Mouse (Mus musculus): ENCODE data around the gene Dgat2. TPM values are rescaled to one million over a fixed set of nuclear protein-coding genes. Genes with fewer than 3 reads are reported as not detected.

Gene Dgat2
- polyA plus RNA-seq, 1 experiment from 2014 or later = 11.2 TPM

DNA sequence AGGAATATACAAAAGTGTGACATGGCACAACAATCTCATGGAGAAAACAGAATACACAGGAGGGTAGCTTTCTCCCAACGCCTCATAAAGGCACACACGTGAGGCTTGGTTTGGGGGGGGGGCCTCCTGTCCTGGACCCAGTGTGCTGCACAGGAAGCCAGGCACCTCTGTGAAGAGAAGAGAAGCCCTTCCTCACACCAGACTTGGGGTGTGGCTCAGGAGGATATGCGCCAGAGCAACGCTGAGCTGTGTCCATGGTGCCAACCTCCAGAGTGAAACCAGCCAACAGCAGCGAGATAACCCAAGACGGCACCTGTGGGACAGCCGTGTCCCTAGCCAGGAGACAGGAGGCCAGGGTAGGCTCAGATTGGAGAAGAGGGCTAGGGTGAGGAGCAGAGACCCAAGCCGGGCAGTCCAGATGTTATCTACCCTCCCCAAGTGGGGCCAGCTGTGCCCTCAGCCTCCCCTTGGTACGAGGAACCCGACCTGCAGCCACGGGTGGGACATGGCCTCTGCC lies 28.8 kb downstream of the Dgat2 start:
- 93% methylated on average over 11 of the region's 11 CpGs for WGBS
- ATAC-seq (ENCODE audit: low FRiP score) = no peak
- no peak overlapping the region for H3K4me3 ChIP-seq (ENCODE audit: low read depth, low read length)
- no peaks in the 10 kb centered on the region for H3K36me3 ChIP-seq (ENCODE audit: control insufficient read depth, insufficient read depth, low read length)
- no peaks in the 10 kb centered on the region for H3K4me1 ChIP-seq (replicated peaks; ENCODE audit: control insufficient read depth, insufficient read depth, low read length)
- no peak for DNase-seq (ENCODE audit: low spot score)
- H3K9ac ChIP-seq (ENCODE audit: low read depth, low read length) = no peak overlapping the region
- no peak overlapping the region for H3K4me2 ChIP-seq (replicated peaks; ENCODE audit: low read depth, low read length)
- H3K9me3 ChIP-seq (ENCODE audit: control insufficient read depth, low read length) = no peaks in the 10 kb centered on the region
- H3K27me3 ChIP-seq (ENCODE audit: control insufficient read depth, insufficient read depth, low read length) = no peaks in the 10 kb centered on the region
- H3K27ac ChIP-seq (ENCODE audit: low read depth, low read length) = no peak overlapping the region

- no peaks in the 10 kb centered on the region for H3K27me3 ChIP-seq (ENCODE audit: control insufficient read depth, insufficient read depth, low read length)
- H3K4me2 ChIP-seq (replicated peaks; ENCODE audit: low read depth, low read length) = no peak overlapping the region
- H3K27ac ChIP-seq (ENCODE audit: low read depth, low read length) = no peak overlapping the region
- H3K36me3 ChIP-seq (ENCODE audit: control insufficient read depth, insufficient read depth, low read length) = no peaks in the 10 kb centered on the region
- no peak overlapping the region for H3K9ac ChIP-seq (ENCODE audit: low read depth, low read length)
- no peak overlapping the region for H3K4me3 ChIP-seq (ENCODE audit: low read depth, low read length)
- ATAC-seq (ENCODE audit: low FRiP score) (no peak), DNase-seq (ENCODE audit: low spot score) (no peak)
- 83% methylated on average over 8 of the region's 8 CpGs for WGBS
- no peaks in the 10 kb centered on the region for H3K4me1 ChIP-seq (replicated peaks; ENCODE audit: control insufficient read depth, insufficient read depth, low read length)
- no peaks in the 10 kb centered on the region for H3K9me3 ChIP-seq (ENCODE audit: control insufficient read depth, low read length)
These were observed 29.8 kb downstream of the Dgat2 start for GRCm38 (mm10) chr7:99152756-99153155.

- no peaks in the 10 kb centered on the region for H3K9me3 ChIP-seq (ENCODE audit: control insufficient read depth, low read length)
- H3K9ac ChIP-seq (ENCODE audit: low read depth, low read length) = no peak overlapping the region
- DNase-seq (ENCODE audit: low spot score) = peak; percentile 95
- no peak overlapping the region for H3K4me3 ChIP-seq (ENCODE audit: low read depth, low read length)
- no peaks in the 10 kb centered on the region for H3K4me1 ChIP-seq (replicated peaks; ENCODE audit: control insufficient read depth, insufficient read depth, low read length)
- no peaks in the 10 kb centered on the region for H3K36me3 ChIP-seq (ENCODE audit: control insufficient read depth, insufficient read depth, low read length)
- H3K27ac ChIP-seq (ENCODE audit: low read depth, low read length) = no peak overlapping the region
- 7% methylated on average over 7 of the region's 7 CpGs for WGBS
- ATAC-seq (ENCODE audit: low FRiP score) = peak; percentile 48; the same call in 1 of the 2 replicates
- no peaks in the 10 kb centered on the region for H3K27me3 ChIP-seq (ENCODE audit: control insufficient read depth, insufficient read depth, low read length)
- no peak overlapping the region for H3K4me2 ChIP-seq (replicated peaks; ENCODE audit: low read depth, low read length)
These were observed 31.2 kb downstream of the Dgat2 start for GRCm38 (mm10) chr7:99151342-99151741.

DNA sequence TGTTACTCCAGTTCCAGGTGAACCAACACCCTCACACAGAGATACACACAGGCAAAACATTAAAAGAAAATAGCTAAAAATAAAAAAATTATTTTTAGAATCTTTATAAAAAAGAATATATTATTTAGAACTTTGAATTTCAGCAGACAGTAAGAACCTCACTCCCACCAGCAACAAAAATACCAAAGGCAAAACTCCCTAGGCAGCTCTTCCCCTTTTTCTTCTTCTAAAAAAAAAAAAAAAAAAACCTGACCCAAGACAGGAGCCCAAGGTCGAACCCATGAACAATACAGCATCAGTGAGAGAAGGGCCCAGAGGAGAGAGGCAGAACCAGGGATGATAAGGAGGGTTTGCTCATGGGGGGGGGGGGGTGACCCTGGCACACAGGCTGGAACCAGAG lies 33.5 kb downstream of the Dgat2 start:
- no peak overlapping the region for H3K4me2 ChIP-seq (replicated peaks; ENCODE audit: low read depth, low read length)
- no peak overlapping the region for H3K4me3 ChIP-seq (ENCODE audit: low read depth, low read length)
- H3K27me3 ChIP-seq (ENCODE audit: control insufficient read depth, insufficient read depth, low read length) = no peaks in the 10 kb centered on the region
- H3K27ac ChIP-seq (ENCODE audit: low read depth, low read length) = no peak overlapping the region
- ATAC-seq (ENCODE audit: low FRiP score) (no peak), DNase-seq (ENCODE audit: low spot score) (no peak)
- no peaks in the 10 kb centered on the region for H3K36me3 ChIP-seq (ENCODE audit: control insufficient read depth, insufficient read depth, low read length)
- 40% methylated on average over 1 of the region's 1 CpGs for WGBS
- H3K9me3 ChIP-seq (ENCODE audit: control insufficient read depth, low read length) = no peaks in the 10 kb centered on the region
- H3K9ac ChIP-seq (ENCODE audit: low read depth, low read length) = no peak overlapping the region
- H3K4me1 ChIP-seq (replicated peaks; ENCODE audit: control insufficient read depth, insufficient read depth, low read length) = no peaks in the 10 kb centered on the region

DNA sequence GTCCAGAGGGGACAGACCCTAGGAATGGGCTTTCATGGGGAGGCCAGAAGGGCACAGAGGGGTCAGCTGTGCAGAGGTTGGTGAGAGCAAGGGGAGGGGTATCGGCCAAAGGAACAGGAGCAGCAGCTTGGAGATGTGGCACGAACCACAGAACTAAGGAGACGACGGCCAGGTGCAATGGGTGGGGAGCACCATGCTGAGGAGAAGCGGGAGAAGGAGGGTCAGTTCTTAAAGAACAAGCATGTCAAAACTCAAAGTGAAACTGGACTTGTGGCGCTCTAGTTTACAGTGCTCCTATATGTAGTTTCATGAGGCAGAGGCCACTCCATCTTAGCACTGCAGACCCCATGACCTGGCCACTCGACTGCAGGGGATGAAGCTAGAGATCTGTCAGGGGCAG lies 35.0 kb downstream of the Dgat2 start:
- 86% methylated on average over 7 of the region's 7 CpGs for WGBS
- ATAC-seq (ENCODE audit: low FRiP score) = no peak
- no peaks in the 10 kb centered on the region for H3K9me3 ChIP-seq (ENCODE audit: control insufficient read depth, low read length)

DNA sequence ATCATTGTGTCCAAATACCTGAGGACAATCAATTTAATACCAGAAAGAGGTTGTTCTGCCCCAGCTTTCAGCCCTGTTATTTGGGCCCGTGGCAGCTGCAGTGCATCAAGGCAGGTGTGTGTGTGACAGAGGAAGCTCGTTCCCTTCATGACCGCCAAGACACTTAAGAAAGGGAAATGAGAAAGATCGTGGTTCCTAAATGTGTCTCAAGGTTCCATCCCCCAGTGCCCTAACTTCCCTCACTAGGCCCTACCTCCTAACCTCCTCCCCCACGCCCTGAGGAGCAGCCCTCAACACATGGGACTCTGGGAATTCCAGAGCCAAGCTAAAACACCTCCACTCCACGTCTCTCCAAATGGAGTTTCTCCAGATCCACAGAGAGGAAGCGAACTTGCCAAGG lies 35.6 kb downstream of the Dgat2 start:
- H3K4me1 ChIP-seq (replicated peaks; ENCODE audit: control insufficient read depth, insufficient read depth, low read length) = no peaks in the 10 kb centered on the region
- WGBS = 71% methylated on average over 7 of the region's 7 CpGs

More for the DNA sequence above, 35.0 kb downstream of the Dgat2 start:
- Histone ChIP-seq H3K36me3 (ENCODE audit: control insufficient read depth, insufficient read depth, low read length) (no peaks in the 10 kb centered on the region), H3K4me2 (replicated peaks; ENCODE audit: low read depth, low read length) (no peak overlapping the region), H3K9ac (ENCODE audit: low read depth, low read length) (no peak overlapping the region), H3K27ac (ENCODE audit: low read depth, low read length) (no peak overlapping the region), H3K27me3 (ENCODE audit: control insufficient read depth, insufficient read depth, low read length) (no peaks in the 10 kb centered on the region), H3K4me1 (replicated peaks; ENCODE audit: control insufficient read depth, insufficient read depth, low read length) (no peaks in the 10 kb centered on the region), H3K4me3 (ENCODE audit: low read depth, low read length) (no peak overlapping the region)
- DNase-seq (ENCODE audit: low spot score) = no peak

GRCm38 (mm10) chr7:99146011-99146410 lies 36.5 kb downstream of the Dgat2 start:
- 58% methylated on average over 7 of the region's 7 CpGs for WGBS
- Histone ChIP-seq H3K27ac (ENCODE audit: low read depth, low read length) (no peak overlapping the region), H3K9ac (ENCODE audit: low read depth, low read length) (no peak overlapping the region), H3K4me1 (replicated peaks; ENCODE audit: control insufficient read depth, insufficient read depth, low read length) (no peaks in the 10 kb centered on the region), H3K4me3 (ENCODE audit: low read depth, low read length) (no peak overlapping the region), H3K9me3 (ENCODE audit: control insufficient read depth, low read length) (no peaks in the 10 kb centered on the region), H3K36me3 (ENCODE audit: control insufficient read depth, insufficient read depth, low read length) (no peaks in the 10 kb centered on the region), H3K4me2 (replicated peaks; ENCODE audit: low read depth, low read length) (no peak overlapping the region), H3K27me3 (ENCODE audit: control insufficient read depth, insufficient read depth, low read length) (no peaks in the 10 kb centered on the region)
- no peak for DNase-seq (ENCODE audit: low spot score)
- ATAC-seq (ENCODE audit: low FRiP score) = no peak

More for the DNA sequence above, 35.6 kb downstream of the Dgat2 start:
- Histone ChIP-seq H3K4me3 (ENCODE audit: low read depth, low read length) (no peak overlapping the region), H3K9me3 (ENCODE audit: control insufficient read depth, low read length) (no peaks in the 10 kb centered on the region), H3K27me3 (ENCODE audit: control insufficient read depth, insufficient read depth, low read length) (no peaks in the 10 kb centered on the region), H3K27ac (ENCODE audit: low read depth, low read length) (no peak overlapping the region), H3K4me2 (replicated peaks; ENCODE audit: low read depth, low read length) (no peak overlapping the region), H3K9ac (ENCODE audit: low read depth, low read length) (no peak overlapping the region), H3K36me3 (ENCODE audit: control insufficient read depth, insufficient read depth, low read length) (no peaks in the 10 kb centered on the region)
- DNase-seq (ENCODE audit: low spot score) (no peak), ATAC-seq (ENCODE audit: low FRiP score) (no peak)

DNA sequence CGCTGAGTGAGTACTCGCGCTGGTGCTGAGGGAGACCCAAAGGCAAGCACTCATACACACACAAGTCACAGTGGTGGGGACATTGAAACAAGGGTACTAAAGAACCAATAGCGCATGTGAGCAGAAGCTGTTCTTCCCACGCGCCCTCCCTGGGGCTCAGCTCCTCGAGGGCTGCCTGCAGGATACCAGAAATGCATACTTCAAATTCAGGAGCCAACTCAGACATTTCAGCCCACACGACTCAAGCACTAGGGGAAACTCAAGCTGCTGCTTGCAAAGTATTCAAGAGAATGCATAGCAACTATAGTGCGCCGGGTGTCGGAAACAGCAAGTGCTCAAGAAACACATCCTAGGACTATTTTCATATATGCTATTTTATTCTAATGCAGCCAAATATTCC lies 37.9 kb downstream of the Dgat2 start:
- no peak overlapping the region for H3K4me2 ChIP-seq (replicated peaks; ENCODE audit: low read depth, low read length)
- ATAC-seq (ENCODE audit: low FRiP score) (no peak), DNase-seq (ENCODE audit: low spot score) (no peak)
- H3K36me3 ChIP-seq (ENCODE audit: control insufficient read depth, insufficient read depth, low read length) = no peaks in the 10 kb centered on the region
- H3K4me1 ChIP-seq (replicated peaks; ENCODE audit: control insufficient read depth, insufficient read depth, low read length) = no peaks in the 10 kb centered on the region; the same call in 1 of the 2 replicates
- H3K27ac ChIP-seq (ENCODE audit: low read depth, low read length) = no peak overlapping the region
- no peak overlapping the region for H3K9ac ChIP-seq (ENCODE audit: low read depth, low read length)
- WGBS = 70% methylated on average over 11 of the region's 11 CpGs
- no peaks in the 10 kb centered on the region for H3K27me3 ChIP-seq (ENCODE audit: control insufficient read depth, insufficient read depth, low read length)
- H3K9me3 ChIP-seq (ENCODE audit: control insufficient read depth, low read length) = no peaks in the 10 kb centered on the region
- no peak overlapping the region for H3K4me3 ChIP-seq (ENCODE audit: low read depth, low read length)

GRCm38 (mm10) chr7:99143244-99143643 lies 39.3 kb downstream of the Dgat2 start:
- H3K27me3 ChIP-seq (ENCODE audit: control insufficient read depth, insufficient read depth, low read length) = no peaks in the 10 kb centered on the region
- ATAC-seq (ENCODE audit: low FRiP score) = no peak

More at GRCm38 (mm10) chr7:99143244-99143643, 39.3 kb downstream of the Dgat2 start:
- H3K4me3 ChIP-seq (ENCODE audit: low read depth, low read length) = no peak overlapping the region
- H3K9me3 ChIP-seq (ENCODE audit: control insufficient read depth, low read length) = no peaks in the 10 kb centered on the region
- H3K36me3 ChIP-seq (ENCODE audit: control insufficient read depth, insufficient read depth, low read length) = no peaks in the 10 kb centered on the region
- WGBS = 76% methylated on average over 3 of the region's 3 CpGs
- H3K9ac ChIP-seq (ENCODE audit: low read depth, low read length) = no peak overlapping the region
- no peaks in the 10 kb centered on the region; the same call in 1 of the 2 replicates for H3K4me1 ChIP-seq (replicated peaks; ENCODE audit: control insufficient read depth, insufficient read depth, low read length)
- H3K27ac ChIP-seq (ENCODE audit: low read depth, low read length) = no peak overlapping the region
- no peak for DNase-seq (ENCODE audit: low spot score)
- H3K4me2 ChIP-seq (replicated peaks; ENCODE audit: low read depth, low read length) = no peak overlapping the region

All from hindbrain, embryonic 11.5 days (tissue).